Mouse (Mus musculus) embryonic fibroblast, embryonic 13.5 days (primary cell): ENCODE data around the gene Tmem184c.

ENCODE experiments used
- CTCF ChIP-seq: IDR thresholded peaks from 2 replicates; pipeline ENCODE4 v1.5.1; 2011; ENCODE audit warnings: mild to moderate bottlenecking, control low read depth, low read length, moderate library complexity, borderline replicate concordance; ENCODE audit not compliant: insufficient read depth
- POLR2A ChIP-seq: IDR thresholded peaks from 2 replicates; pipeline ENCODE4 v1.6.1; 2011; ENCODE audit warnings: low read depth, mild to moderate bottlenecking, control low read depth, low read length, moderate library complexity

DNA sequence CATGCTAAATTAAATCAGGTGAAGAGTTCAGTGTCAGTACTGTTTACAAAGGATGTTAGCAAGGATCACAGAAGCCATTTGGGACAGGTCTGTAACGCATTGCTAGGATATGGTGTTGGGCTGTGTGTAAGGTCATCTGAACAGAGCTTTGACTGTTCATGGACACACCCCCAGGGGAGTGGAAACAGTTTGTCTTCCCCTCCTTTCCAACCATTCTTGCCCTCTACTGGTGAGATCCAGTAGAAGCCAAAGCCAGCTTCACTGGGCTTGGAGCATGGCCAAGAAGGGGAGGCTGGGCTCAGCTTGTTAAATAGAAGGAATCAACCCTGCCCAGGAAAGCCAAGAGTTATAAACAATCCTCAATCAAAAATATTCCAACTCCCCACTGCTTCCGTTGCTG is 7.4 kb upstream of the Tmem184c start:
- TF ChIP-seq CTCF (no peak; the same call in 1 of the 2 replicates), POLR2A (no peak)
